Mouse (Mus musculus): ENCODE results near the gene Itsn1.

GRCm38 (mm10) chr16:91740918-91741255 is 11.8 kb downstream of the Itsn1 start:
- TF ChIP-seq POLR2A (IDR thresholded peaks at IDR 0.05; ENCODE audit: control insufficient read depth, low read depth, low read length) (no peak), CTCF (IDR thresholded peaks at IDR 0.05; ENCODE audit: control insufficient read depth, insufficient read depth, insufficient replicate concordance, low read depth, low read length) (no peak)
